In genomic region chr15:77563219-77563618, GRCm38 (mm10) we compare ENCODE assay signal across 35 mouse cellular contexts. TPM values are rescaled to one million over a fixed set of nuclear protein-coding genes. Genes with fewer than 3 reads are reported as not detected.
A peak's percentile ranks its signal among the peaks of the same experiment; 100 is the strongest.
DNase-seq lines count a peak whose midpoint lies in the region; ATAC-seq and TF ChIP-seq lines count a peak whose summit lies in the region.
"Had no signal": no experiment of that assay in that cellular context is flagged by ENCODE, and none has a peak within 500 bp of the region (broad histone marks: within the 10 kb centered on the region; RNA-seq: fewer than 3 reads in every experiment).

No protein-coding gene starts in this region.

- H3K27me3 ChIP-seq in kidney, adult 2 months (replicated peaks; ENCODE audit: control insufficient read depth, insufficient read depth, low read length) = no peaks in the 10 kb centered on the region
- H3K27me3 ChIP-seq in lung, postnatal 0 days (replicated peaks; ENCODE audit: insufficient read depth, low read length) = no peaks in the 10 kb centered on the region
- H3K27me3 ChIP-seq: embryonic facial prominence, embryonic 12.5 days; heart, embryonic 12.5 days; hindbrain, embryonic 13.5 days; limb, embryonic 12.5 days; liver, embryonic 12.5 days; lung, embryonic 15.5 days; neural tube, embryonic 15.5 days had no signal

- no peak overlapping the region for H3K27ac ChIP-seq in gastrocnemius, adult 2 months
- H3K27ac ChIP-seq in kidney, adult 2 months (ENCODE audit: insufficient read depth, low read depth, low read length) = no peak overlapping the region
- H3K27ac ChIP-seq in lung, postnatal 0 days (ENCODE audit: low read length) = no peak overlapping the region
- H3K27ac ChIP-seq: embryonic facial prominence, embryonic 12.5 days; hindbrain, embryonic 13.5 days; limb, embryonic 12.5 days; liver, embryonic 12.5 days; lung, embryonic 15.5 days; macrophage; neural tube, embryonic 15.5 days had no signal

- intact Hi-C loops in gastrocnemius, adult 2 months (cut with DNase I) = no loop called here

- no peak for TF ChIP-seq EP300 in lung, postnatal 0 days (IDR thresholded peaks at IDR 0.05)

- H3K36me3 ChIP-seq in kidney, adult 2 months (ENCODE audit: control insufficient read depth, insufficient read depth, low read length) = no peaks in the 10 kb centered on the region
- H3K36me3 ChIP-seq in lung, postnatal 0 days (ENCODE audit: insufficient read depth, low read length) = no peaks in the 10 kb centered on the region
- H3K36me3 ChIP-seq: embryonic facial prominence, embryonic 12.5 days; heart, embryonic 12.5 days; hindbrain, embryonic 13.5 days; limb, embryonic 12.5 days; liver, embryonic 12.5 days; lung, embryonic 15.5 days; neural tube, embryonic 15.5 days had no signal

- peak; percentile 49 for TF ChIP-seq CTCF in gastrocnemius, adult 2 months (IDR thresholded peaks at IDR 0.05)
- TF ChIP-seq CTCF in kidney, adult 2 months (conservative IDR thresholded peaks at IDR 0.05; ENCODE audit: insufficient read depth, insufficient read length, low read depth, low read length) = 0 out of 2 replicates have a peak, but pooled peaks have one; percentile 10
- peak; percentile 49 for TF ChIP-seq CTCF in lung, postnatal 0 days (IDR thresholded peaks at IDR 0.05)

- H3K4me3 ChIP-seq in gastrocnemius, adult 2 months = no peak overlapping the region
- no peak overlapping the region for H3K4me3 ChIP-seq in kidney, adult 2 months (ENCODE audit: insufficient read depth, low read depth, low read length)
- no peak overlapping the region for H3K4me3 ChIP-seq in lung, postnatal 0 days (ENCODE audit: low read depth, low read length)
- H3K4me3 ChIP-seq: embryonic facial prominence, embryonic 12.5 days; heart, embryonic 12.5 days; hindbrain, embryonic 13.5 days; limb, embryonic 12.5 days; liver, embryonic 12.5 days; lung, embryonic 15.5 days; neural tube, embryonic 15.5 days had no signal

- DNase-seq in gastrocnemius, adult 2 months = no peak
- DNase-seq in gastrocnemius, postnatal 4 days (ENCODE audit: low spot score in 2 of 2) = no peak
- no peak for DNase-seq in kidney, adult 2 months
- DNase-seq in kidney, adult 9 months = no peak
- DNase-seq in lung, postnatal 0 days (ENCODE audit: low spot score) = peak; percentile 5
- DNase-seq in lung, postnatal 10 days = no peak
- DNase-seq in cerebellum, adult 9-10 months = no peak
- DNase-seq: adrenal gland, adult 8-10 months; cerebellum, adult 11-12 months; cerebellum, postnatal 14 days; heart, postnatal 14 days; right cerebral cortex, adult 18-20 months; right cerebral cortex, postnatal 4 days; thymus, adult 2 months; thymus, postnatal 4 days had no signal

- ATAC-seq in lung, postnatal 0 days = no peak
- ATAC-seq: CD4-positive, CD25-positive, alpha-beta regulatory T cell, adult 4 months; intestine, embryonic 16.5 days; liver, embryonic 12.5 days; midbrain, embryonic 16.5 days; Patski had no signal

- TF ChIP-seq POLR2A in kidney, adult 2 months (IDR thresholded peaks at IDR 0.05; ENCODE audit: low read depth, low read length) = no peak

- H3K9ac ChIP-seq in lung, postnatal 0 days (replicated peaks; ENCODE audit: low read depth) = no peak overlapping the region
- H3K9ac ChIP-seq: embryonic facial prominence, embryonic 12.5 days; heart, embryonic 12.5 days; hindbrain, embryonic 13.5 days; limb, embryonic 12.5 days; liver, embryonic 12.5 days; lung, embryonic 15.5 days; neural tube, embryonic 15.5 days had no signal

- H3K4me2 ChIP-seq in lung, postnatal 0 days (replicated peaks; ENCODE audit: low read depth, low read length) = no peak overlapping the region
- H3K4me2 ChIP-seq: embryonic facial prominence, embryonic 12.5 days; heart, embryonic 12.5 days; hindbrain, embryonic 13.5 days; limb, embryonic 12.5 days; liver, embryonic 12.5 days; lung, embryonic 15.5 days; neural tube, embryonic 15.5 days had no signal

- no peaks in the 10 kb centered on the region for H3K4me1 ChIP-seq in kidney, adult 2 months (ENCODE audit: control insufficient read depth, insufficient read depth, low read length)
- no peaks in the 10 kb centered on the region for H3K4me1 ChIP-seq in lung, postnatal 0 days (ENCODE audit: insufficient read depth, low read depth, low read length)
- H3K4me1 ChIP-seq: embryonic facial prominence, embryonic 12.5 days; heart, embryonic 12.5 days; hindbrain, embryonic 13.5 days; limb, embryonic 12.5 days; liver, embryonic 12.5 days; lung, embryonic 15.5 days; neural tube, embryonic 15.5 days had no signal

- H3K9me3 ChIP-seq in lung, postnatal 0 days (ENCODE audit: low read length) = no peaks in the 10 kb centered on the region
- H3K9me3 ChIP-seq: embryonic facial prominence, embryonic 12.5 days; heart, embryonic 12.5 days; hindbrain, embryonic 13.5 days; limb, embryonic 12.5 days; liver, embryonic 12.5 days; lung, embryonic 15.5 days; neural tube, embryonic 15.5 days had no signal

RNA-seq across cellular contexts. Expression of gene 1700025B11Rik, which starts 1.5 kb away (rescaled TPM):
- not detected for total RNA-seq in gastrocnemius, adult 2 months (2021)
- not detected for total RNA-seq in gastrocnemius, postnatal 4 days (2021)
- not detected in 2 replicates for polyA plus RNA-seq in kidney, adult 2 months (2012; rRNA removed)
- polyA plus RNA-seq in lung, postnatal 0 days (2015; fragmentation: Nextera tagmentation; extraction: Ambion mirVana) = not detected in 2 replicates
- total RNA-seq: adrenal gland, adult 8-10 months; ES-E14; gastrocnemius, adult 18-20 months; heart, postnatal 14 days; layer of hippocampus, postnatal 25 days; left cerebral cortex, postnatal 10 days had no signal
- polyA plus RNA-seq: CD4-positive, CD25-positive, alpha-beta regulatory T cell, adult 4 months; embryonic facial prominence, embryonic 12.5 days; forebrain, embryonic 11.5 days; heart, embryonic 12.5 days; hindbrain, embryonic 13.5 days; intestine, embryonic 16.5 days; kidney, embryonic 16.5 days; limb, embryonic 12.5 days; liver, embryonic 12.5 days; lung, embryonic 15.5 days; macrophage; midbrain, embryonic 16.5 days; neural tube, embryonic 15.5 days; Patski; stomach, embryonic 14.5 days; thymus, adult 2 months had no signal

RNA-seq across cellular contexts. Expression of gene Apol7c, which starts 30.1 kb away (rescaled TPM):
- total RNA-seq in gastrocnemius, adult 2 months (2021) = not detected
- total RNA-seq in gastrocnemius, postnatal 4 days (2021) = not detected
- polyA plus RNA-seq in kidney, adult 2 months (2012; rRNA removed) = 0.14 and 3.5 TPM in 2 replicates
- 0.11 and 0.14 TPM in 2 replicates for polyA plus RNA-seq in lung, postnatal 0 days (2015; fragmentation: Nextera tagmentation; extraction: Ambion mirVana)
- total RNA-seq: ES-E14; gastrocnemius, adult 18-20 months; layer of hippocampus, postnatal 25 days; left cerebral cortex, postnatal 10 days had no signal
- polyA plus RNA-seq: embryonic facial prominence, embryonic 12.5 days; forebrain, embryonic 11.5 days; heart, embryonic 12.5 days; hindbrain, embryonic 13.5 days; kidney, embryonic 16.5 days; limb, embryonic 12.5 days; liver, embryonic 12.5 days; midbrain, embryonic 16.5 days; neural tube, embryonic 15.5 days; Patski had no signal

RNA-seq across cellular contexts. Expression of gene Apol10b, which starts 32.7 kb away (rescaled TPM):
- total RNA-seq in gastrocnemius, adult 2 months (2021) = under 1 TPM; 0.36 TPM
- total RNA-seq in gastrocnemius, postnatal 4 days (2021) = under 1 TPM; 0.18 to 0.20 TPM
- 0.26 and 0.28 TPM in 2 replicates for polyA plus RNA-seq in kidney, adult 2 months (2012; rRNA removed)
- 0.14 TPM in 1 of 2 replicates, not detected in the other for polyA plus RNA-seq in lung, postnatal 0 days (2015; fragmentation: Nextera tagmentation; extraction: Ambion mirVana)
- total RNA-seq: ES-E14; left cerebral cortex, postnatal 10 days had no signal
- polyA plus RNA-seq: forebrain, embryonic 11.5 days; heart, embryonic 12.5 days; limb, embryonic 12.5 days; liver, embryonic 12.5 days; neural tube, embryonic 15.5 days had no signal

RNA-seq across cellular contexts. Expression of gene Gm36245, which starts 35.8 kb away (rescaled TPM):
- total RNA-seq in gastrocnemius, adult 2 months (2021) = not detected
- not detected for total RNA-seq in gastrocnemius, postnatal 4 days (2021)
- polyA plus RNA-seq in kidney, adult 2 months (2012; rRNA removed) = not detected in 2 replicates
- polyA plus RNA-seq in lung, postnatal 0 days (2015; fragmentation: Nextera tagmentation; extraction: Ambion mirVana) = not detected in 2 replicates
- total RNA-seq: adrenal gland, adult 8-10 months; ES-E14; gastrocnemius, adult 18-20 months; heart, postnatal 14 days; layer of hippocampus, postnatal 25 days; left cerebral cortex, postnatal 10 days had no signal
- polyA plus RNA-seq: CD4-positive, CD25-positive, alpha-beta regulatory T cell, adult 4 months; embryonic facial prominence, embryonic 12.5 days; forebrain, embryonic 11.5 days; gonadal fat pad, adult 2 months; heart, embryonic 12.5 days; hindbrain, embryonic 13.5 days; intestine, embryonic 16.5 days; kidney, embryonic 16.5 days; limb, embryonic 12.5 days; liver, embryonic 12.5 days; lung, embryonic 15.5 days; macrophage; midbrain, embryonic 16.5 days; neural tube, embryonic 15.5 days; Patski; stomach, embryonic 14.5 days; thymus, adult 2 months had no signal

RNA-seq across cellular contexts. Expression of gene Apol11a, which starts 55.1 kb away (rescaled TPM):
- not detected for total RNA-seq in gastrocnemius, adult 2 months (2021)
- not detected for total RNA-seq in gastrocnemius, postnatal 4 days (2021)
- not detected in 2 replicates for polyA plus RNA-seq in kidney, adult 2 months (2012; rRNA removed)
- polyA plus RNA-seq in lung, postnatal 0 days (2015; fragmentation: Nextera tagmentation; extraction: Ambion mirVana) = not detected in 2 replicates
- total RNA-seq: ES-E14; gastrocnemius, adult 18-20 months; heart, postnatal 14 days; layer of hippocampus, postnatal 25 days; left cerebral cortex, postnatal 10 days had no signal
- polyA plus RNA-seq: CD4-positive, CD25-positive, alpha-beta regulatory T cell, adult 4 months; embryonic facial prominence, embryonic 12.5 days; forebrain, embryonic 11.5 days; gonadal fat pad, adult 2 months; heart, embryonic 12.5 days; hindbrain, embryonic 13.5 days; intestine, embryonic 16.5 days; kidney, embryonic 16.5 days; limb, embryonic 12.5 days; lung, embryonic 15.5 days; macrophage; midbrain, embryonic 16.5 days; neural tube, embryonic 15.5 days; stomach, embryonic 14.5 days had no signal
